Mouse (Mus musculus) 416B (cell line): ENCODE data around the gene Mllt10.

Experiments
- DNase-seq: peaks from one replicate; pipeline ENCODE4 v3.0.0; 2011; ENCODE audit warnings: low read depth

Mllt10 gene

GRCm38 (mm10) chr2:18055016-18055928 lies at the start of gene Mllt10:
TSS of gene Mllt10 (plus strand) at chr2:18055237.
- peak; percentile 60 for DNase-seq

- DNase-seq, result no peak
Observed at GRCm38 (mm10) chr2:18011226-18011625, 43.8 kb upstream of the Mllt10 start.

GRCm38 (mm10) chr2:18012866-18013265 lies 42.2 kb upstream of the Mllt10 start:
- DNase-seq, result no peak

GRCm38 (mm10) chr2:18015581-18015980 lies 39.5 kb upstream of the Mllt10 start:
- no peak for DNase-seq

- DNase-seq, result no peak
Observed at GRCm38 (mm10) chr2:18016639-18017038, 38.4 kb upstream of the Mllt10 start.

GRCm38 (mm10) chr2:18017321-18017720 lies 37.7 kb upstream of the Mllt10 start:
- DNase-seq, result no peak

GRCm38 (mm10) chr2:18019122-18019521 lies 35.9 kb upstream of the Mllt10 start:
- no peak for DNase-seq

- DNase-seq, result no peak
Observed at GRCm38 (mm10) chr2:18022886-18023285, 32.2 kb upstream of the Mllt10 start.

- no peak for DNase-seq
Observed at GRCm38 (mm10) chr2:18025116-18025515, 29.9 kb upstream of the Mllt10 start.

GRCm38 (mm10) chr2:18025781-18026115 lies 29.3 kb upstream of the Mllt10 start:
- no peak for DNase-seq

- DNase-seq, result peak; percentile 78
Observed at GRCm38 (mm10) chr2:18026116-18026947, 28.7 kb upstream of the Mllt10 start.

GRCm38 (mm10) chr2:18027448-18028139 lies 27.4 kb upstream of the Mllt10 start:
- peak; percentile 98 for DNase-seq

GRCm38 (mm10) chr2:18028140-18029021 lies 26.7 kb upstream of the Mllt10 start:
- DNase-seq, result peak; percentile 90

GRCm38 (mm10) chr2:18029656-18030055 lies 25.4 kb upstream of the Mllt10 start:
- DNase-seq, result no peak

- DNase-seq, result no peak
Observed at GRCm38 (mm10) chr2:18030581-18030980, 24.5 kb upstream of the Mllt10 start.

- no peak for DNase-seq
Observed at GRCm38 (mm10) chr2:18031271-18031821, 23.7 kb upstream of the Mllt10 start.

- DNase-seq, result no peak
Observed at GRCm38 (mm10) chr2:18031831-18032537, 23.1 kb upstream of the Mllt10 start.

- DNase-seq, result no peak
Observed at GRCm38 (mm10) chr2:18032538-18032895, 22.5 kb upstream of the Mllt10 start.

GRCm38 (mm10) chr2:18033166-18034108 lies 21.6 kb upstream of the Mllt10 start:
- no peak for DNase-seq
